Mouse (Mus musculus): Measurements from ENCODE around the gene 3110040M04Rik. TPM values are rescaled to one million over a fixed set of nuclear protein-coding genes. Genes with fewer than 3 reads are reported as not detected.
"Not testable (repeated sequence)": the region's sequence is repeated elsewhere in the genome, so short reads cannot be mapped to it uniquely, and the experiment has no call there.

Gene 3110040M04Rik
- total RNA-seq, 1 experiment = 0.62 TPM

GRCm38 (mm10) chr1:151208493-151208892 is 4.6 kb downstream of the 3110040M04Rik start:
- not testable (repeated sequence) for H3K27ac ChIP-seq (ENCODE audit: insufficient read depth, low read depth, low read length, poor library complexity, severe bottlenecking); H3K9me3 ChIP-seq (ENCODE audit: control insufficient read depth, insufficient read depth, low read depth, low read length)

GRCm38 (mm10) chr1:151208944-151209343 is 5.0 kb downstream of the 3110040M04Rik start:
- DNase-seq (ENCODE audit: low read depth, low spot score); H3K9ac ChIP-seq (ENCODE audit: insufficient read depth, low read depth, low read length, poor library complexity, severe bottlenecking); H3K4me1 ChIP-seq (ENCODE audit: control insufficient read depth in 2 of 2, insufficient read depth in 2 of 2, low read length in 2 of 2, poor library complexity in 1 of 2); H3K36me3 ChIP-seq (ENCODE audit: control insufficient read depth, insufficient read depth, low read length, poor library complexity, severe bottlenecking); H3K27ac ChIP-seq (ENCODE audit: insufficient read depth, low read depth, low read length, poor library complexity, severe bottlenecking); in situ Hi-C loops (cut with MboI; ENCODE audit: low sequenced_read_pairs in 2 of 2, unreplicated experiment in 2 of 2); H3K4me3 ChIP-seq (ENCODE audit: insufficient read depth in 1 of 2, low read depth in 1 of 2, low read length in 2 of 2, poor library complexity in 1 of 2, severe bottlenecking in 1 of 2); H3K9me3 ChIP-seq (ENCODE audit: control insufficient read depth, insufficient read depth, low read depth, low read length): not testable (repeated sequence)

More at GRCm38 (mm10) chr1:151208493-151208892, 4.6 kb downstream of the 3110040M04Rik start:
- H3K4me1 ChIP-seq (ENCODE audit: control insufficient read depth in 2 of 2, insufficient read depth in 2 of 2, low read length in 2 of 2, poor library complexity in 1 of 2); in situ Hi-C loops (cut with MboI; ENCODE audit: low sequenced_read_pairs in 2 of 2, unreplicated experiment in 2 of 2); DNase-seq (ENCODE audit: low read depth, low spot score); H3K4me3 ChIP-seq (ENCODE audit: insufficient read depth in 1 of 2, low read depth in 1 of 2, low read length in 2 of 2, poor library complexity in 1 of 2, severe bottlenecking in 1 of 2); H3K36me3 ChIP-seq (ENCODE audit: control insufficient read depth, insufficient read depth, low read length, poor library complexity, severe bottlenecking); H3K9ac ChIP-seq (ENCODE audit: insufficient read depth, low read depth, low read length, poor library complexity, severe bottlenecking): not testable (repeated sequence)

GRCm38 (mm10) chr1:151209824-151210355 is 6.0 kb downstream of the 3110040M04Rik start, which contains the start of gene Gm47996:
TSS of gene Gm47996 (plus strand) at chr1:151210131.
- H3K9me3 ChIP-seq (ENCODE audit: control insufficient read depth, insufficient read depth, low read depth, low read length); H3K4me3 ChIP-seq (ENCODE audit: insufficient read depth in 1 of 2, low read depth in 1 of 2, low read length in 2 of 2, poor library complexity in 1 of 2, severe bottlenecking in 1 of 2); in situ Hi-C loops (cut with MboI; ENCODE audit: low sequenced_read_pairs in 2 of 2, unreplicated experiment in 2 of 2); H3K27ac ChIP-seq (ENCODE audit: insufficient read depth, low read depth, low read length, poor library complexity, severe bottlenecking); H3K9ac ChIP-seq (ENCODE audit: insufficient read depth, low read depth, low read length, poor library complexity, severe bottlenecking); H3K36me3 ChIP-seq (ENCODE audit: control insufficient read depth, insufficient read depth, low read length, poor library complexity, severe bottlenecking); DNase-seq (ENCODE audit: low read depth, low spot score); H3K4me1 ChIP-seq (ENCODE audit: control insufficient read depth in 2 of 2, insufficient read depth in 2 of 2, low read length in 2 of 2, poor library complexity in 1 of 2): not testable (repeated sequence)

- H3K4me1 ChIP-seq (ENCODE audit: control insufficient read depth in 2 of 2, insufficient read depth in 2 of 2, low read length in 2 of 2, poor library complexity in 1 of 2); H3K9me3 ChIP-seq (ENCODE audit: control insufficient read depth, insufficient read depth, low read depth, low read length); in situ Hi-C loops (cut with MboI; ENCODE audit: low sequenced_read_pairs in 2 of 2, unreplicated experiment in 2 of 2); H3K27ac ChIP-seq (ENCODE audit: insufficient read depth, low read depth, low read length, poor library complexity, severe bottlenecking); DNase-seq (ENCODE audit: low read depth, low spot score); H3K9ac ChIP-seq (ENCODE audit: insufficient read depth, low read depth, low read length, poor library complexity, severe bottlenecking); H3K36me3 ChIP-seq (ENCODE audit: control insufficient read depth, insufficient read depth, low read length, poor library complexity, severe bottlenecking); H3K4me3 ChIP-seq (ENCODE audit: insufficient read depth in 1 of 2, low read depth in 1 of 2, low read length in 2 of 2, poor library complexity in 1 of 2, severe bottlenecking in 1 of 2): not testable (repeated sequence)
These were observed 7.7 kb downstream of the 3110040M04Rik start for GRCm38 (mm10) chr1:151211666-151212065.

- no peaks in the 10 kb centered on the region for H3K9me3 ChIP-seq (ENCODE audit: control insufficient read depth, insufficient read depth, low read depth, low read length)
- H3K9ac ChIP-seq (ENCODE audit: insufficient read depth, low read depth, low read length, poor library complexity, severe bottlenecking) = no peak overlapping the region
- in situ Hi-C loops (cut with MboI; ENCODE audit: low sequenced_read_pairs in 2 of 2, unreplicated experiment in 2 of 2) = no loop called here
- TF ChIP-seq MAFK (IDR thresholded peaks at IDR 0.05; ENCODE audit: insufficient read depth, low read depth, low read length) = no peak
- no peak for TF ChIP-seq HCFC1 (IDR thresholded peaks at IDR 0.05; ENCODE audit: borderline replicate concordance, insufficient read depth, low read length)
- TF ChIP-seq CHD2 (IDR thresholded peaks at IDR 0.05; ENCODE audit: low read depth, low read length) = no peak
- TF ChIP-seq ZNF384 (IDR thresholded peaks at IDR 0.05; ENCODE audit: low read depth, low read length) = no peak
- TF ChIP-seq ZC3H11A (IDR thresholded peaks at IDR 0.05; ENCODE audit: borderline replicate concordance, low read depth, low read length) = no peak
- no peak overlapping the region for H3K4me3 ChIP-seq (ENCODE audit: insufficient read depth in 1 of 2, low read depth in 1 of 2, low read length in 2 of 2, poor library complexity in 1 of 2, severe bottlenecking in 1 of 2)
- peaks cover 0 to 1% of the 10 kb centered on the region in 2 experiments; a peak in 1 of 4 replicates for H3K4me1 ChIP-seq (ENCODE audit: control insufficient read depth in 2 of 2, insufficient read depth in 2 of 2, low read length in 2 of 2, poor library complexity in 1 of 2)
- no peak for DNase-seq (ENCODE audit: low read depth, low spot score)
- no peaks in the 10 kb centered on the region for H3K36me3 ChIP-seq (ENCODE audit: control insufficient read depth, insufficient read depth, low read length, poor library complexity, severe bottlenecking)
- H3K27ac ChIP-seq (ENCODE audit: insufficient read depth, low read depth, low read length, poor library complexity, severe bottlenecking) = no peak overlapping the region
These were observed 10.9 kb downstream of the 3110040M04Rik start for GRCm38 (mm10) chr1:151214862-151215261.

Data from ES-E14 (cell line).